Mouse (Mus musculus) E14TG2a.4 (cell line): Measurements from ENCODE around the gene Rptor.

Experiments used
- CTCF ChIP-seq: conservative IDR thresholded peaks from 2 replicates; pipeline ENCODE4 v1.5.1; 2014; ENCODE audit warnings: low read length
- NANOG ChIP-seq: IDR thresholded peaks from 2 replicates; pipeline ENCODE4 v1.6.1; 2014; ENCODE audit warnings: borderline replicate concordance, low read length, mixed read lengths
- POU5F1 ChIP-seq: IDR thresholded peaks from 2 replicates; pipeline ENCODE4 v1.6.1; 2014; ENCODE audit warnings: low read length, borderline replicate concordance

DNA sequence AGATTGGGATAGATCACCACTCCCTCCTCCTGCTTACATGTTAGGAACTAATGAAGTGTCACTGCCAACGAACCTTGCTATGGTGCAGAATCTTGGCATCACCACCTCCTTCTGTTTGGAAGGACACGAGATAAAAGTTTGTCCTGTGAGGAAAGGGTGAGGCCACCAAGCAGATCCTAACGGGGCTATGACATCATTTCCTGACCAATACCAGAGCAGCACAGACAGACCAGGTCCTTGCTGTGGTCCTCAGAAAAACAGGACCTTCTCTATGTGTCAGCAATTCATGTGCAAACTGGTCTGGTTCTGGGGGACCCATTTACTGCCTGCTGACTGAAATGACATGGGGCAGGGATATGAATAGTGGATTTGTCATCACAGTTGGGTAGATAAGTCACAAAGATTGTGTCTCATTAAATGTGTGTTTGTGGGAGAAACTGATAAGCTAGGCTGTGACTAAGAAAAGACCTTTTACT is 214.7 kb downstream of the Rptor start:
- TF ChIP-seq CTCF (no peak), NANOG (no peak), POU5F1 (no peak)
